Mouse (Mus musculus) left cerebral cortex, postnatal 36 days (tissue): ENCODE measurements around the gene Mlycd. TPM values are rescaled to one million over a fixed set of nuclear protein-coding genes. Genes with fewer than 3 reads are reported as not detected.

ENCODE experiments used
- DNase-seq, 2 experiments: peaks; one replicate each; pipeline ENCODE4 v3.0.0; 2021 to 2022; ENCODE audit warnings: low spot score in 2 of 2, mixed read lengths in 1 of 2
- intact Hi-C: fragments of 180-260 bp; cut with DNase I; formaldehyde crosslinking; loops from one replicate; pipeline ENCODE4 v1.15.1; 2025
- total RNA-seq, 2 experiments: library from RNA; stranded (reverse); gene quantifications; 2 replicates each; pipeline ENCODE4 v1.2.3; 2021

Mlycd gene
- total RNA-seq, 2 experiments from 2014 or later = 29.4 to 33.8 TPM

GRCm38 (mm10) chr8:119446990-119447780 lies 52.5 kb downstream of the Mlycd start:
- DNase-seq = peak in 1 of 2 experiments; percentile 21
- intact Hi-C loops = loop anchor here (2.0 kb wide), 1 partner anchor 50 kb away; no protein-coding TSS in a partner anchor

- intact Hi-C loops = loop anchor here (2.0 kb wide), 1 partner anchor 49 kb away; no protein-coding TSS in a partner anchor
Observed at GRCm38 (mm10) chr8:119447781-119448170, 53.1 kb downstream of the Mlycd start.

GRCm38 (mm10) chr8:119449627-119450026 lies 54.9 kb downstream of the Mlycd start:
- DNase-seq = peak; percentile 63 to 74
- intact Hi-C loops = no loop called here

More at GRCm38 (mm10) chr8:119447781-119448170, 53.1 kb downstream of the Mlycd start:
- DNase-seq = no peak

GRCm38 (mm10) chr8:119451131-119451530 lies 56.5 kb downstream of the Mlycd start:
- DNase-seq = no peak
- intact Hi-C loops = no loop called here

- DNase-seq = no peak
- intact Hi-C loops = no loop called here
Observed at GRCm38 (mm10) chr8:119452919-119453318, 58.2 kb downstream of the Mlycd start.

- intact Hi-C loops = no loop called here
- DNase-seq = no peak
Observed at GRCm38 (mm10) chr8:119456045-119456444, 61.4 kb downstream of the Mlycd start.

GRCm38 (mm10) chr8:119459724-119460123 lies 65.0 kb downstream of the Mlycd start:
- intact Hi-C loops = no loop called here
- DNase-seq = no peak

Other genes with a start within 250 kb of the Mlycd start
- gene Hsbp1, start 50.4 kb upstream of the Mlycd start, total RNA-seq = 100 to 1,000 TPM; 345 to 377 TPM
- gene Osgin1, start 39.2 kb downstream of the Mlycd start, total RNA-seq = under 1 TPM; 0.34 to 0.81 TPM
- gene Necab2, start 51.8 kb downstream of the Mlycd start, total RNA-seq = 10 to 100 TPM; 60.4 to 67.1 TPM
- under 1 TPM; 0.29 to 0.81 TPM for gene Slc38a8, start 106.8 kb downstream of the Mlycd start, total RNA-seq
- gene Mbtps1, start 163.9 kb downstream of the Mlycd start, total RNA-seq = 10 to 100 TPM; 65.4 to 74.4 TPM
- 10 to 100 TPM; 43.2 to 43.6 TPM for gene Hsdl1, start 180.3 kb downstream of the Mlycd start, total RNA-seq
- under 1 TPM; 0.10 to 0.18 TPM for gene Dnaaf1, start 180.4 kb downstream of the Mlycd start, total RNA-seq
- 10 to 100 TPM; 10.1 to 10.3 TPM for gene Taf1c, start 210.3 kb downstream of the Mlycd start, total RNA-seq
- gene Adad2, start 217.9 kb downstream of the Mlycd start, total RNA-seq = under 1 TPM in 1 of 2 experiments, not detected in 1; 0.15 TPM
- gene Kcng4, start 240.8 kb downstream of the Mlycd start, total RNA-seq = 1 to 10 TPM; 3.1 to 3.7 TPM